Mouse (Mus musculus) monocyte, adult 2 months (primary cell): Measurements from ENCODE around the gene Rab6b.
A peak's percentile ranks its signal among the peaks of the same experiment; 100 is the strongest.

ENCODE experiments used
- DNase-seq, 2 experiments: peaks; one replicate each; pipeline ENCODE4 v3.0.0; 2022; ENCODE audit warnings: low spot score in 2 of 2, low read depth in 1 of 2

The Rab6b gene

DNA sequence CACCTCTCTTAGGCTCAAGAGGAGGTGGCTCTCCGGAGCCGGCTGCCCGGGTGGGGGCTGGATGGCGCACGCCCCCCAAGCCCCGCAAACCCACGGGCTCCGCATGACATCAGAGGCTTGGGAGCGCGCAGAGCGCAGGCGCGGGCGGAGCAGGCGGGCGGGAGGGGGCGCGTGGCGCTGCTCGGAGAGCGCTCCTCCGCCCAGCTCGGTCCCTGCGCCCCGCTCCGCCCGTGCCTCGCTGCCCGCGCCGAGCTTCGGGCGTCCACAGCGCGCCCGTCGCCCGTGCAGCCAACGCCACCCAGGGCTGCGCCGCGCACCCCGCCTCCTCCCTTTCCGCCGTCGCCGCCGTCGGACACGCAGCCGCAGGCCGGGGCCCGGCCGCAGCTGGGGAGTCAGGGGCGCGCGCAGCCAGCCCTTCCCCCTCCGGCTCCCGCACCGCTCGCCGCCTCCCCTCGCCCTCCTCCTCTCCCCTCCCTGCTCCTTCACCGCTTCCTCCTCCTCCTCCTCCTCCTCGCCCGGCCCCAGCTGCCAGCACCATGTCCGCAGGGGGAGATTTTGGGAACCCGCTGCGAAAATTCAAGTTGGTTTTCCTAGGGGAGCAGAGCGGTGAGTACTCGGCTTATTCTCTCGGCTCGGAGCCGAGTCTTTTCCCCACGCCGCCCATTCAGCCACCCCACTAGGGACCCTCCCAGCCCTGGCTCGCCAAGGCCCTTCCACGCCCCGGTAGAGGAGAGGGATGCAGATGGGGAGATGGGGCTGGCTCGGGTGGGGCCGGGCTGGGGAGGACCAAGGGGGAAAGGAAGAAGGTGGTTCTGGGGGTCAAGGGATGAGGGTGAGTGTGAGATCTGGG, at the start of gene Rab6b:
Rab6b (plus strand) TSS at position 167 of the 850 bp plus-strand sequence.
- DNase-seq, result no peak

- no peak for DNase-seq
Measured at GRCm38 (mm10) chr9:103063591-103063990, 48.0 kb upstream of the Rab6b start.

GRCm38 (mm10) chr9:103066845-103067244, 44.7 kb upstream of the Rab6b start:
- DNase-seq, result no peak

DNA sequence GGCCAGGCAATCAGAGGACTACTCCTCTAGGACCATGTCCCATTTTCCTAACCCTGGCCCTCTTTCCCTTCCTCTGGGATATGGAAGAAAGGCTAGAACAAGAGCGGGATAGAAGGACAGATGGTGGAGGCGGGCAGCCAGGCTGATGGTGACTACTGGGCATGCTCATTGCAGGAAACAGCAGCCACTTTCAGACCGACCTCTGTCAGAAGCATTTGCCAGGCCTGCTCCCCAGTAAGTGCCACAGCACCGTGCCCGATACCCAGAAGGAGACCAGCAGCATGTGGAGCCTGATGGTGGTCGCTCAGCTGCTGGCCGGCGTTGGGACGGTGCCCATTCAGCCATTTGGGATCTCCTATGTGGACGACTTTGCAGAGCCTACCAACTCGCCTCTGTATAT, 43.9 kb upstream of the Rab6b start:
- DNase-seq, result no peak

- no peak for DNase-seq
Measured at GRCm38 (mm10) chr9:103068769-103069168, 42.8 kb upstream of the Rab6b start.

- no peak for DNase-seq
Measured at GRCm38 (mm10) chr9:103071541-103072203, 39.9 kb upstream of the Rab6b start.

DNA sequence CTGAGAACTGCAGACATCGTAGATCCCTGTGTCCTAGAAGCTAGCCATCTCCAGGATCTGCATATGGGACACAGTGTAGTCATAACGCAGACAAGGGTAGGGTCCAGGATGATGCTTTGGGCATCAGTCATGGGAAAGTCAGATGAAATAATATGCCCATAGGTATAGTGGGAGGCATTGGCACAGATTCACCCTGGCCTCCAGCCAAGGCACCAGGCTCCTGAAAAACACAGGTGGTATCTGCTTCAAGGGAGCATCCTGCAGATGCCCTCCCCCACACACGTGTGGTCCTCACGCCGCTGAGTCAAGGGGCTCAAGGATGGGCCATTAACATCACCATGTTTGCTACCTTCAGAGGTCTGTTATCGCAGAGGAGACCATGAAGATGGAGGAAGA, 39.4 kb upstream of the Rab6b start:
- no peak for DNase-seq

- no peak for DNase-seq
Measured at GRCm38 (mm10) chr9:103072926-103073515, 38.6 kb upstream of the Rab6b start.

DNA sequence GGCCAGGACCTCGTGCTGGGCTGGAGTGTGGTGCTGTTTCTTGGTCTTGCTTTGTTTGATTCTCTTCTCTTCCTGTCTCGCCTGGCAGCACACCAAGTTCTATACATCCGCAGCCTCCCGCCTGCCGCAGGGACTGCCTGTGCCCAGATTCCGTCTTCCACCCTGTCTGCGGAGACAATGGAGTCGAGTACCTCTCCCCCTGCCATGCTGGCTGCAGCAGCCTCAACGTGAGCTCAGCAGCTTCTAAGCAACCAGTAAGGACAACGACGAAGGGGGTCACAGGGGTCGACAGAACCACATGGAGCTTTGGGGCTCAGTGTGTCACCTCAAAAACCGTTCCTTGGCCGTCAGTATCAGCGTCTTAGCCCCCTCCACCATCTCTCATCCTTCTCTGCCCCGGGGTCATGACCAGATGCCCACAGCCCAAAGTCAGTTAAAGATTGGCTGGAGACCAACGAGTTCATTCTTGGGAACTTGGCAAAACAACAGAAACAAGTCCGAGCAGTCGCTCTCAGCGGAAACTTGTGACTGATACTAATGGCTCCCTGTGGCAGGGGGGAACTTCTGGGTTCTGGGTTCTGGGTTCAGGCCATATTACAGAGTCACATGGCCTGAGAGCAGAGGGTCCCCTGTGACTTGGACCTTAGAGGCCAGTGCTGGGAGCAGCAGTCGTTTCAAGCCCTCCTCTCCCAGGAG, 34.6 kb upstream of the Rab6b start:
- no peak for DNase-seq

DNA sequence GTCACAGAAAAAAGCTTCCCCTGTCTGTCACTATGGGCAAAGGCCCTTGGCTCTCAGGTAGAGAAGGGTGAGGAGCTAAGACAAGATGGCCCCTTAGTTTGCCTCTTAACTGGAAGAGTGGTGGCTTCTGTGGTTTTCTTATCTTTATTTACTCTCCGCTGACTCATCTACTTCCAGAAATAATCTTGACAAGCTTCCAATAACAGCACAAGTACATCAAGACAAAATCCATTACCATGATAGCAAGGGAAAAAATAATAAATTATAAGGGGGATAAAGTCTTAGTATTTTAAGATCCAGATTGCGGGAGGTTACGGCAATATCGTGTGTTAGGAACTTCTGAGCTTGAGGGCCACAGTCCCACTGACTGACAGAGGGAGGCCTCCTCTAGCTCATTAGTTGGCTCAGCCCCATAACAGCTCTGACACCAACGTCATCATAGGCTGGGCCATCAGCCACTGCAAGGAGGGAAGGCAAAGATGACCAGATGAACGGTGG, 33.3 kb upstream of the Rab6b start:
- DNase-seq, result no peak

DNA sequence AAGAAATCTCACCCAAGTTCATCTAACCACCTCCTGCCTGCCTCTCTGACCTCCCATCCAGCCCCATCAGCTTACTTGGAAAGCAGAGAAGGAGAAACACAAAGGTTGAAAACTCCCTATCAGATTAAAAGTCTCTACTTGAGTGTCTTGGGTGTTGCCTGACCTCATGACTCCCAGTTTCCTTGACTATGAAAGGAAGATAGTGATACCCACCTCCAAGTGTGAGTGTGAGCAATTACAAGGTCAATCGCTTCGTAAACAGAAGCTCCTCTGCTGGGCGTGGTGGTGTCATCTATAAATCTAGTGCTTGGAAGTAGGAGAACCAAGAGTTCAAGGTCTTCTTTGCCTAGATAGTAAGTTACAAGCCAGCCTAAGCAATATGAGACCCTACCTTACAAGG, 31.4 kb upstream of the Rab6b start:
- no peak for DNase-seq

DNA sequence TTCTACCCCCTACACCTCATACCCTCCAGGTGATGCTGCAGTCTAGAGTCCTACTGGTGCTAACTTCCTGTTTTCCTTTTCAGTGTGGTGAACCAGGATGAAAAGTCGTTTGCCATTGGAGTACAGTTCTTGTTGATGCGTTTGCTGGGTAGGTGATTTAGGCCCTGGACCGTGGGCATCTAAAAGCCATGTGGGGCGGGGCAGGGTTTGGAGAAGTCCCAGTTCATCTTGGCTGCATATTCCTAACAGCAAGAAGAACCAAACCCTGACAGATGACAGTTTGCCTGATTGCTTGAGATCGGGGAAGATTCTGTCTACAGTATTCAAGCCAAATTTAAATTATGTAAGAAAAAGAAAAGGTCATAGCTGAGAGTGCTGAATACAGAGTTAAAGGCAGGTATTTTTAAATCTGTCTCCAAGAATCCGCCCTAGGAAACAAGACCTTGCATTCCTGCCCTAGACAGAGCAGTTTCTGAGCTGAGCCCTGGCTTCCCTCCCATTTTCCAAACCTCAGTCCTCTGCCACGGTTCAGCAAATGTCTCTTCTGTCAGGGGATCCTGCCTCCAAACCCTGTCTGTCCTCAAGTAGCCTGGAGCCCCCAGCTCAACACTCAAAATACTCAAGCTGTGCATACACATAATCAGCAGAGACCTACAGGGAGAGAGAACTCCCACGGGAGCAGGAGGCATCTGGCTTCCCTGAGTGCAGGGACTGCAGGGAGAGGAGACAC, 29.2 kb upstream of the Rab6b start:
- no peak for DNase-seq

DNA sequence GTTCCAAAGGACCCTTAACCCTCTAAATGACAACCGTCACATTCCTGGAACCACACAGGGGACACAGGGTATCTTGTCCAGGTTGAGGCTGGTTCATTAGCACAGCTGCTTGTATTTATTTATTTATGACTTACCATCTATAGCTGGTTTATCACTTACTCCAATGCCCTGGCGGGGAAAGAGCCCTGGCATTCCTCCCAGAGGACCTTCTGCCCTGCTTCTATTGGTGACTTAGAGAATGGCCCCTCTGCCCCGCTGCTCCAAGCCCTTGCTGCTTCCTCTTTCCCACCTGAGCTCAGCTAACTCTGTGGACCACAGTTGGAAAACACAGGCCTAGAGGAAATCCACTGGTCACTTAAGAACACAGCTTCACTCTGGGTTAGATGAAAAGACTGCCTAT, 28.2 kb upstream of the Rab6b start:
- no peak for DNase-seq

GRCm38 (mm10) chr9:103086736-103087135, 24.9 kb upstream of the Rab6b start:
- no peak for DNase-seq

GRCm38 (mm10) chr9:103087301-103087700, 24.3 kb upstream of the Rab6b start:
- no peak for DNase-seq

GRCm38 (mm10) chr9:103088661-103089060, 22.9 kb upstream of the Rab6b start:
- no peak for DNase-seq

- DNase-seq, result no peak
Measured at GRCm38 (mm10) chr9:103090116-103090875, 21.3 kb upstream of the Rab6b start.

- DNase-seq, result no peak
Measured at GRCm38 (mm10) chr9:103091039-103091883, 20.3 kb upstream of the Rab6b start.

DNA sequence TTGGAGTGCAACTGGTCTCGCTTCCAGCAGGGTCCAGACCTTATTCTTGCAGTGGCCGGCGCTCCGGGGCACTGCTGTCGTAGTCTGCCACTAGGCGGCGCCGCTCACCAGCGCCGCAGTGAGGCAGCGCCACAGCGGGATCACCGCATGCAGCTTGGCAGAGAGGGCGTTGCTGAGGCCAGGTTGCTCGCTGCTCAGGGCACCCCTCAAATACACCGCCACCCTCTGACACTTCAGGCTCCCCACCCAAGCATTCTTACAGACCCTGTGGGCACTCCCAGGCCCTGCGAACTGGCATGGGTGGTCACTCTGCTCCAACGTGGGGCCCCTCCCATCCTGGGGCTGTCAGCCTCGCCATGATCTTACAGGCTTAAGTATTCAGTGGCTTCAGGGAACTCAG, 19.3 kb upstream of the Rab6b start:
- peak in 1 of 2 experiments; percentile 19 for DNase-seq
